Comparison of ENCODE assay signal across 25 mouse cellular contexts in the genomic region with DNA sequence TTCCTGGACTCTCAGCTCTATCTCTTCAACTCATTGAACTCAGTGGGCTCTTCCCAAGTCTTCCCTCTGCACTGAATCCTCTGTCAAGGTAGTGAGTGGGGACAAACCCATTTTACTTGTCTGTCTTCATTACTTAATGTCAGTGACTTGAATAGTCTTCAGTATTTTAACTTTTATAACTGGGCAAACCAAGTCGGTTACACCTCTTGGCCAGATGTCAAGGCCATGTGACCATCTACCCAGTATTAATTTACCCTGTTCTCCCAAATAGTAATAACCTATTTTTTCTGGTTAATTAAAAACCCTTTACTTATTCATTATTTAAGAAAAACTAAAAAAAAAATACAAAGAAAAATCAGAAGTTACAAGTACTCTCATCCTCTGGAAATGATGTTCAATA. TPM values are rescaled to one million over a fixed set of nuclear protein-coding genes. Genes with fewer than 3 reads are reported as not detected.
A peak's percentile ranks its signal among the peaks of the same experiment; 100 is the strongest.
DNase-seq lines count a peak whose midpoint lies in the region; ATAC-seq lines count a peak whose summit lies in the region.
"Had no signal": no experiment of that assay in that cellular context is flagged by ENCODE, and none has a peak within 500 bp of the region (broad histone marks: within the 10 kb centered on the region; RNA-seq: fewer than 3 reads in every experiment).

No protein-coding gene starts in this region.

- no peak for ATAC-seq in kidney, embryonic 16.5 days (ENCODE audit: low FRiP score, low TSS enrichment)
- no peak for ATAC-seq in kidney, embryonic 14.5 days (ENCODE audit: low FRiP score, low TSS enrichment)
- ATAC-seq in frontal cortex, adult (ENCODE audit: low TSS enrichment): no peak
- ATAC-seq: forebrain, embryonic 14.5 days had no signal

- no peaks in the 10 kb centered on the region for H3K27me3 ChIP-seq in kidney, embryonic 16.5 days (ENCODE audit: insufficient read depth, low read length)
- no peaks in the 10 kb centered on the region for H3K27me3 ChIP-seq in kidney, embryonic 14.5 days (ENCODE audit: control insufficient read depth, insufficient read depth, low read length)
- H3K27me3 ChIP-seq: embryonic facial prominence, embryonic 13.5 days; embryonic facial prominence, embryonic 15.5 days; forebrain, embryonic 12.5 days had no signal

- no peak overlapping the region for H3K9ac ChIP-seq in kidney, embryonic 16.5 days (replicated peaks; ENCODE audit: low read length)
- no peak overlapping the region for H3K9ac ChIP-seq in kidney, embryonic 14.5 days (ENCODE audit: low read depth, low read length)
- H3K9ac ChIP-seq: embryonic facial prominence, embryonic 13.5 days; embryonic facial prominence, embryonic 15.5 days; forebrain, embryonic 12.5 days had no signal

- H3K9me3 ChIP-seq in kidney, embryonic 16.5 days (ENCODE audit: low read length): no peaks in the 10 kb centered on the region
- H3K9me3 ChIP-seq in kidney, embryonic 14.5 days (ENCODE audit: control insufficient read depth, low read length): no peaks in the 10 kb centered on the region
- H3K9me3 ChIP-seq: embryonic facial prominence, embryonic 13.5 days; embryonic facial prominence, embryonic 15.5 days; forebrain, embryonic 10.5 days; forebrain, embryonic 12.5 days had no signal

- no peaks in the 10 kb centered on the region for H3K4me1 ChIP-seq in kidney, embryonic 16.5 days (ENCODE audit: insufficient read depth, low read length)
- no peaks in the 10 kb centered on the region for H3K4me1 ChIP-seq in kidney, embryonic 14.5 days (ENCODE audit: control insufficient read depth, insufficient read depth, low read length)
- H3K4me1 ChIP-seq: embryonic facial prominence, embryonic 13.5 days; embryonic facial prominence, embryonic 15.5 days; forebrain, embryonic 10.5 days; forebrain, embryonic 12.5 days had no signal

- H3K4me3 ChIP-seq in kidney, embryonic 16.5 days (ENCODE audit: low read length): no peak overlapping the region
- H3K4me3 ChIP-seq in kidney, embryonic 14.5 days (ENCODE audit: low read length): no peak overlapping the region
- H3K4me3 ChIP-seq: embryonic facial prominence, embryonic 13.5 days; embryonic facial prominence, embryonic 15.5 days; erythroblast, embryonic 14.5 days; forebrain, embryonic 10.5 days; forebrain, embryonic 12.5 days had no signal

- no peaks in the 10 kb centered on the region for H3K36me3 ChIP-seq in kidney, embryonic 16.5 days (ENCODE audit: insufficient read depth, low read length)
- no peaks in the 10 kb centered on the region for H3K36me3 ChIP-seq in kidney, embryonic 14.5 days (ENCODE audit: control insufficient read depth, insufficient read depth, low read length)
- H3K36me3 ChIP-seq: embryonic facial prominence, embryonic 13.5 days; embryonic facial prominence, embryonic 15.5 days; forebrain, embryonic 10.5 days; forebrain, embryonic 12.5 days had no signal

- WGBS in kidney, embryonic 16.5 days: 83% methylated on average over 1 of the region's 1 CpGs
- 95% methylated on average over 1 of the region's 1 CpGs for WGBS in kidney, embryonic 14.5 days

- H3K27ac ChIP-seq in kidney, embryonic 16.5 days (ENCODE audit: low read length): no peak overlapping the region
- H3K27ac ChIP-seq in kidney, embryonic 14.5 days (ENCODE audit: low read depth, low read length): no peak overlapping the region
- H3K27ac ChIP-seq: embryonic facial prominence, embryonic 13.5 days; embryonic facial prominence, embryonic 15.5 days; forebrain, embryonic 10.5 days; forebrain, embryonic 12.5 days had no signal

- peak; percentile 36 for DNase-seq in kidney, adult 18-20 months
- peak; percentile 54 to 76 for DNase-seq in kidney, adult 8-10 months
- peak; percentile 67 to 70 for DNase-seq in kidney, postnatal 25 days
- DNase-seq in kidney, postnatal 4 days: no peak
- DNase-seq in kidney, postnatal 36 days: peak; percentile 73
- DNase-seq: adrenal gland, adult 2 months; adrenal gland, postnatal 10 days; adrenal gland, postnatal 25 days; cerebellum, adult 11 months; cerebellum, adult 18-20 months; cerebellum, adult 8-10 months; cerebellum, adult 9-11 months; cerebellum, postnatal 14 days; cerebellum, postnatal 36 days; embryo, embryonic 11 days had no signal

- no peak overlapping the region for H3K4me2 ChIP-seq in kidney, embryonic 16.5 days (replicated peaks; ENCODE audit: low read depth, low read length)
- H3K4me2 ChIP-seq in kidney, embryonic 14.5 days (replicated peaks; ENCODE audit: low read depth, low read length): no peak overlapping the region
- H3K4me2 ChIP-seq: embryonic facial prominence, embryonic 13.5 days; embryonic facial prominence, embryonic 15.5 days; forebrain, embryonic 12.5 days had no signal

RNA-seq across cellular contexts. Expression of gene Hykk, which starts 13.7 kb away (rescaled TPM):
- 12.9 and 14.0 TPM in 2 replicates for polyA plus RNA-seq in kidney, embryonic 16.5 days (2015; fragmentation: Nextera tagmentation; extraction: Ambion mirVana)
- 2.7 and 5.1 TPM in 2 replicates for polyA plus RNA-seq in kidney, embryonic 14.5 days (2014; fragmentation: Nextera tagmentation; extraction: Ambion mirVana)

RNA-seq across cellular contexts. Expression of gene Psma4, which starts 19.8 kb away (rescaled TPM):
- 319 and 335 TPM in 2 replicates for polyA plus RNA-seq in kidney, embryonic 16.5 days (2015; fragmentation: Nextera tagmentation; extraction: Ambion mirVana)
- 336 and 387 TPM in 2 replicates for polyA plus RNA-seq in kidney, embryonic 14.5 days (2014; fragmentation: Nextera tagmentation; extraction: Ambion mirVana)

RNA-seq across cellular contexts. Expression of gene AY074887, which starts 20.1 kb away (rescaled TPM):
- 0.96 and 1.6 TPM in 2 replicates for polyA plus RNA-seq in kidney, embryonic 16.5 days (2015; fragmentation: Nextera tagmentation; extraction: Ambion mirVana)
- 0.80 and 1.4 TPM in 2 replicates for polyA plus RNA-seq in kidney, embryonic 14.5 days (2014; fragmentation: Nextera tagmentation; extraction: Ambion mirVana)
- polyA plus RNA-seq: adrenal gland, adult 2 months; erythroblast, embryonic 14.5 days had no signal

RNA-seq across cellular contexts. Expression of gene Chrna5, which starts 49.9 kb away (rescaled TPM):
- 0.40 and 0.91 TPM in 2 replicates for polyA plus RNA-seq in kidney, embryonic 16.5 days (2015; fragmentation: Nextera tagmentation; extraction: Ambion mirVana)
- polyA plus RNA-seq in kidney, embryonic 14.5 days (2014; fragmentation: Nextera tagmentation; extraction: Ambion mirVana): 0.17 and 0.72 TPM in 2 replicates
- polyA plus RNA-seq: C2C12; erythroblast, embryonic 14.5 days had no signal

Comparison
In these comparisons a context has a peak if more than half of its experiments do, and no peak if none do; other contexts are left out.
1. DNase-seq: peak in kidney, adult 18-20 months (single experiment), kidney, adult 8-10 months (2 of 2), kidney, postnatal 25 days (2 of 2) and kidney, postnatal 36 days (2 of 2); none in kidney, postnatal 4 days (0 of 2).